Mouse (Mus musculus): ENCODE data around the gene Gm29609.

Gm29609 gene

GRCm38 (mm10) chr5:31138241-31138967, 41.3 kb downstream of the Gm29609 start, which contains the start of gene Ucn:
Gene Ucn (minus strand): TSS chr5:31138829.
- peak; percentile 91 for DNase-seq

GRCm38 (mm10) chr5:31137658-31138057, 42.1 kb downstream of the Gm29609 start:
- DNase-seq: peak; percentile 61

GRCm38 (mm10) chr5:31136730-31137424, 42.8 kb downstream of the Gm29609 start:
- DNase-seq: peak; percentile 90

GRCm38 (mm10) chr5:31126050-31126449, 53.7 kb downstream of the Gm29609 start:
- no peak for DNase-seq

GRCm38 (mm10) chr5:31123481-31123880, 56.2 kb downstream of the Gm29609 start:
- DNase-seq: no peak

GRCm38 (mm10) chr5:31121111-31121510, 58.6 kb downstream of the Gm29609 start:
- peak; percentile 73 for DNase-seq

GRCm38 (mm10) chr5:31116912-31117311, 62.8 kb downstream of the Gm29609 start:
- DNase-seq: peak; percentile 91

- DNase-seq: peak; percentile 98
Observed at GRCm38 (mm10) chr5:31116354-31116753, 63.4 kb downstream of the Gm29609 start, which contains the start of gene Trim54. Gene Trim54 (plus strand): TSS chr5:31116712.

GRCm38 (mm10) chr5:31110781-31111180, 68.9 kb downstream of the Gm29609 start:
- no peak for DNase-seq

- DNase-seq: peak; percentile 87
Observed at GRCm38 (mm10) chr5:31108000-31108490, 71.7 kb downstream of the Gm29609 start, which contains the start of gene Slc30a3. Gene Slc30a3 (minus strand): TSS chr5:31108237.

GRCm38 (mm10) chr5:31105814-31106335, 73.8 kb downstream of the Gm29609 start, which contains the start of gene Dnajc5g:
Gene Dnajc5g (plus strand): TSS chr5:31106285.
- DNase-seq: peak; percentile 72

- DNase-seq: peak; percentile 84
Observed at GRCm38 (mm10) chr5:31095711-31096480, 83.8 kb downstream of the Gm29609 start.

GRCm38 (mm10) chr5:31094799-31095691, 84.7 kb downstream of the Gm29609 start:
- peak; percentile 98 for DNase-seq

All from heart, adult 11 months (tissue).